In the genomic region with DNA sequence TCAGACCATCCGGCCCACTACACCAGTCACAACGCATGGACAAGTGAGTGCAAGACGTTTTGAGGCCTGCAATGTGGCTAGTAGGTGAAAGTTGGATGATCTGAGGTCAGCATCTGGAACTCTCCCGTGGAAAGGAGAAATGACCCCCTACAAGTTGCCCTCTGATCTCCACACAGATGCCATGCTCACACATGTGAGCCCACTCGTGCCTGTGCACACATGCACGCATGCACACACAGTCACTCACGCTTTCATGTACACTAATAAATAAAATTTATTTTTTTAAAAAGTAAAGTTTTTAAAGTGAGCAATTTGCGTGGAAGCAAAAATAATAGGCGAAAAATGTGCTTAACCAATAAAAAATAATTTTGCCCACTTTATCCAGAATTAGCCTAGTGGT, we compare ENCODE assay signal across 8 mouse cellular contexts.
DNase-seq lines count a peak whose midpoint lies in the region; ATAC-seq and TF ChIP-seq lines count a peak whose summit lies in the region.

No protein-coding gene starts in this region.

- H3K9ac ChIP-seq in limb, embryonic 11.5 days (ENCODE audit: low read length) = no peak overlapping the region
- peak overlapping the region; percentile 52; the same call in 1 of the 2 replicates for H3K9ac ChIP-seq in forebrain, postnatal 0 days
- H3K9ac ChIP-seq in limb, embryonic 14.5 days (ENCODE audit: low read depth, low read length, severe bottlenecking) = no peak overlapping the region; the same call in 1 of the 2 replicates

- 78% methylated on average over 9 of the region's 9 CpGs for WGBS in limb, embryonic 11.5 days
- WGBS in limb, embryonic 10.5 days = 83% methylated on average over 9 of the region's 9 CpGs
- 83% methylated on average over 9 of the region's 9 CpGs for WGBS in forebrain, postnatal 0 days
- 79% methylated on average over 9 of the region's 9 CpGs for WGBS in limb, embryonic 14.5 days

- H3K4me2 ChIP-seq in limb, embryonic 11.5 days (ENCODE audit: low read depth, severe bottlenecking) = peak overlapping the region; percentile 50
- peak overlapping the region; percentile 72 for H3K4me2 ChIP-seq in forebrain, postnatal 0 days (ENCODE audit: low read depth)
- H3K4me2 ChIP-seq in limb, embryonic 14.5 days (replicated peaks; ENCODE audit: low read depth, low read length, severe bottlenecking) = peak overlapping the region; percentile 55

- TF ChIP-seq POLR2A in limb, embryonic 14.5 days (IDR thresholded peaks at IDR 0.05; ENCODE audit: borderline replicate concordance, extremely low read depth, insufficient read depth, insufficient read length) = no peak

- intact Hi-C loops in gastrocnemius, postnatal 36 days (cut with DNase I) = loop anchor here (5.0 kb wide), 1 partner anchor 41 kb away; no protein-coding TSS in a partner anchor

- no peaks in the 10 kb centered on the region; the same call in 1 of the 2 replicates for H3K4me1 ChIP-seq in limb, embryonic 11.5 days (ENCODE audit: control insufficient read depth, insufficient read depth, low read length)
- peaks cover 8% of the 10 kb centered on the region; the same call in 1 of the 2 replicates for H3K4me1 ChIP-seq in limb, embryonic 10.5 days
- no peaks in the 10 kb centered on the region for H3K4me1 ChIP-seq in forebrain, postnatal 0 days (ENCODE audit: insufficient read depth)
- H3K4me1 ChIP-seq in limb, embryonic 14.5 days (ENCODE audit: control insufficient read depth, insufficient read depth, low read length) = 0 out of 2 replicates have a peak, but pooled peaks cover 3% of the 10 kb centered on the region

- H3K27me3 ChIP-seq in limb, embryonic 11.5 days (ENCODE audit: control insufficient read depth, insufficient read depth, low read length) = no peaks in the 10 kb centered on the region
- 0 out of 2 replicates have a peak, but pooled peaks cover 5% of the 10 kb centered on the region for H3K27me3 ChIP-seq in limb, embryonic 10.5 days (ENCODE audit: low read depth, poor library complexity, severe bottlenecking)
- H3K27me3 ChIP-seq in forebrain, postnatal 0 days (ENCODE audit: insufficient read depth, low read length) = no peaks in the 10 kb centered on the region
- no peaks in the 10 kb centered on the region for H3K27me3 ChIP-seq in limb, embryonic 14.5 days (ENCODE audit: control insufficient read depth, insufficient read depth, low read length)
- H3K27me3 ChIP-seq in splenic B cell, adult 2 months (ENCODE audit: control insufficient read depth, insufficient read depth, low read length, poor library complexity, severe bottlenecking) = no peaks in the 10 kb centered on the region

- no peak for ATAC-seq in limb, embryonic 11.5 days (ENCODE audit: insufficient number of reproducible peaks, low FRiP score, low TSS enrichment, low read depth)
- no peak for ATAC-seq in forebrain, postnatal 0 days
- no peak for ATAC-seq in limb, embryonic 14.5 days (ENCODE audit: low FRiP score, low read depth)

- H3K36me3 ChIP-seq in limb, embryonic 11.5 days (ENCODE audit: control insufficient read depth, insufficient read depth, low read length) = no peaks in the 10 kb centered on the region
- no peaks in the 10 kb centered on the region for H3K36me3 ChIP-seq in limb, embryonic 10.5 days
- H3K36me3 ChIP-seq in forebrain, postnatal 0 days (ENCODE audit: insufficient read depth) = no peaks in the 10 kb centered on the region
- no peaks in the 10 kb centered on the region for H3K36me3 ChIP-seq in limb, embryonic 14.5 days (ENCODE audit: control insufficient read depth, insufficient read depth, low read length)
- no peaks in the 10 kb centered on the region for H3K36me3 ChIP-seq in splenic B cell, adult 2 months (ENCODE audit: control insufficient read depth, insufficient read depth, low read length, poor library complexity, severe bottlenecking)

- H3K4me3 ChIP-seq in limb, embryonic 11.5 days (ENCODE audit: low read depth, low read length) = no peak overlapping the region
- no peak overlapping the region for H3K4me3 ChIP-seq in limb, embryonic 10.5 days
- peak overlapping the region; percentile 44 for H3K4me3 ChIP-seq in forebrain, postnatal 0 days (ENCODE audit: low read depth, low read length)
- H3K4me3 ChIP-seq in limb, embryonic 14.5 days (replicated peaks; ENCODE audit: low read length) = peak overlapping the region; percentile 29; the same call in 1 of the 2 replicates

- no peak overlapping the region for H3K27ac ChIP-seq in limb, embryonic 11.5 days (replicated peaks; ENCODE audit: low read depth, low read length)
- H3K27ac ChIP-seq in limb, embryonic 10.5 days = no peak overlapping the region
- H3K27ac ChIP-seq in forebrain, postnatal 0 days (ENCODE audit: low read depth, low read length) = no peak overlapping the region
- H3K27ac ChIP-seq in limb, embryonic 14.5 days (replicated peaks; ENCODE audit: low read depth, low read length) = no peak overlapping the region

- no peaks in the 10 kb centered on the region for H3K9me3 ChIP-seq in limb, embryonic 11.5 days (ENCODE audit: control insufficient read depth, low read length)
- no peaks in the 10 kb centered on the region for H3K9me3 ChIP-seq in limb, embryonic 10.5 days (replicated peaks)
- H3K9me3 ChIP-seq in forebrain, postnatal 0 days (ENCODE audit: low read length) = no peaks in the 10 kb centered on the region
- H3K9me3 ChIP-seq in limb, embryonic 14.5 days (ENCODE audit: control insufficient read depth, low read length) = no peaks in the 10 kb centered on the region

- no peak for TF ChIP-seq CTCF in forebrain, postnatal 0 days (IDR thresholded peaks at IDR 0.05; ENCODE audit: low read depth)

- DNase-seq in limb, embryonic 11.5 days (ENCODE audit: low spot score) = no peak
- no peak for DNase-seq in limb, embryonic 10.5 days (ENCODE audit: low spot score)
- no peak for DNase-seq in forebrain, postnatal 0 days
- DNase-seq in limb, embryonic 14.5 days (ENCODE audit: low spot score) = no peak
- DNase-seq in splenic B cell, adult 2 months (ENCODE audit: low read depth, low spot score) = peak; percentile 5
- DNase-seq in gastrocnemius, postnatal 36 days = no peak
- DNase-seq in lung, postnatal 14 days = no peak
- DNase-seq in kidney, postnatal 14 days = no peak

Comparison
In these comparisons a context has a peak if more than half of its experiments do, and no peak if none do; other contexts are left out.
1. H3K4me3 ChIP-seq: peak in forebrain, postnatal 0 days (single experiment) and limb, embryonic 14.5 days (single experiment); none in limb, embryonic 11.5 days (single experiment) and limb, embryonic 10.5 days (single experiment).
2. Peak in every context shown above with its lines, with median percentiles within 50 percentile points of each other: H3K4me2 ChIP-seq.